Mouse (Mus musculus) natural killer cell, adult 2 months (primary cell): ENCODE data around the gene Olfr1111.
"Not testable (repeated sequence)": the region's sequence is repeated elsewhere in the genome, so short reads cannot be mapped to it uniquely, and the experiment has no call there.

Experiments used
- DNase-seq, 2 experiments: peaks; one replicate each; pipeline ENCODE4 v3.0.0; 2022; ENCODE audit warnings: low spot score in 2 of 2

The Olfr1111 gene

GRCm38 (mm10) chr2:87152524-87152923 is at the start of gene Olfr1111:
Gene Olfr1111, minus strand, starts transcription at chr2:87152624.
- DNase-seq: no peak

GRCm38 (mm10) chr2:87187498-87187897 is 35.1 kb upstream of the Olfr1111 start, which contains the start of gene Olfr1112:
Gene Olfr1112, plus strand, starts transcription at chr2:87187798.
- DNase-seq: no peak

DNA sequence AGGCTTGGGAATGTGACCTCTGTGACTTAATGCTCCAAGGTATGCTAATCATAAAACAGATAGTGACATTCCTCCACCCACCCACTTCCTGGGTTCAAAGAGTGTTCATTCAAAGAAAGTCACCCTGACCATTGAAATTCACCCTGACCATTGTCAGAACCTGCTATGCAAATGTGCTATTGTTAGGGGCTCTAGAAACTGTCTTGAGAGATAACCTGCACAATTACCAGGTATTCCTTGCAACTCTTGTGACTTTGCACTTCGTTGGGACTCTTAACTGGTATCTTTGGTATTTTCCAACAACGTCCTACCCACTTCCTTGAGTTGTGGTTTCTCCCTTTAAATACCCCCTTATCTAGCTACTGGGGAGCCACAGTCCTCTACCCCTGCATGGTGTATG is 15.3 kb upstream of the Olfr1111 start:
- DNase-seq: not testable (repeated sequence)

GRCm38 (mm10) chr2:87140200-87140599 is 12.2 kb downstream of the Olfr1111 start, which contains the start of gene Olfr1110:
Gene Olfr1110, minus strand, starts transcription at chr2:87140300.
- no peak for DNase-seq

DNA sequence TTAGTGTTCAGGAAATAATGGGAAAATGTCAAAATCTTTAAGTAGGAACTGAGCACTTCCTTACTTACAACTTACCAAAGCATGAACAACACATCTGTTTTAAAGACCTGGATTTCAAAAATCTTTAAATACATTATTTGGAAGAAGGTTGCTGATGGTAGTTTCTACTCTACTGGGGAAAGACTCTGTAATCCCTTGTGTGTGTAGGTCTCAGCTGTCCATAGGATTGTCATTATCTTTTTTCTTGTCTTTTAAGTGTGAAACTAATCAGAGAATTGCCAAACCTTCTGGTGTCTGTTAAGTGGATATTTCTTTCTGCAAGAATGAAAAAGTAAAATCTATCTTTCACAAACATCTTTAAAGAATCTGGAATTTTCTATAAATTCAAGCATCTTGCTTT is 38.0 kb downstream of the Olfr1111 start, which contains the start of gene Olfr259:
Gene Olfr259, minus strand, starts transcription at position 101 of the 400 bp plus-strand sequence.
- DNase-seq: no peak
